Mouse (Mus musculus) left cerebral cortex, adult 2 months (tissue): ENCODE results near the gene Myadm. TPM values are rescaled to one million over a fixed set of nuclear protein-coding genes. Genes with fewer than 3 reads are reported as not detected.

ENCODE experiments used
- DNase-seq, 2 experiments: peaks; one replicate each; pipeline ENCODE4 v3.0.0; 2021 to 2022; ENCODE audit warnings: low spot score in 2 of 2, mixed read lengths in 1 of 2; ENCODE audit errors: extremely low spot score in 1 of 2
- H3K27ac ChIP-seq: fragments of 200-600 bp; 2 replicates; pipeline ENCODE4 v1.8.1; 2022
- H3K4me3 ChIP-seq: fragments of 200-600 bp; 2 replicates; pipeline ENCODE4 v1.8.1; 2022
- CTCF ChIP-seq: fragments of 200-600 bp; IDR thresholded peaks from 2 replicates; pipeline ENCODE4 v1.8.1; 2022; ENCODE audit warnings: antibody characterized with exemption, mild to moderate bottlenecking, moderate library complexity
- intact Hi-C: fragments of 180-260 bp; cut with DNase I; formaldehyde crosslinking; loops from one replicate; pipeline ENCODE4 v1.15.1; 2025
- total RNA-seq, 2 experiments: library from RNA; stranded (reverse); gene quantifications; 2 replicates each; pipeline ENCODE4 v1.2.3; 2021

Gene Myadm
- total RNA-seq, 2 experiments from 2014 or later, result 61.9 to 62.1 TPM

GRCm38 (mm10) chr7:3347366-3348287, 58.7 kb downstream of the Myadm start:
- no peak overlapping the region for H3K27ac ChIP-seq
- TF ChIP-seq CTCF, result no peak
- no peak overlapping the region for H3K4me3 ChIP-seq
- intact Hi-C loops, result no loop called here
- DNase-seq, result no peak

GRCm38 (mm10) chr7:3348326-3348725, 59.4 kb downstream of the Myadm start:
- no peak for TF ChIP-seq CTCF
- intact Hi-C loops, result no loop called here
- H3K4me3 ChIP-seq, result no peak overlapping the region
- H3K27ac ChIP-seq, result no peak overlapping the region
- no peak for DNase-seq

- Histone ChIP-seq H3K27ac (no peak overlapping the region), H3K4me3 (no peak overlapping the region)
- no peak for DNase-seq
- intact Hi-C loops, result no loop called here
- TF ChIP-seq CTCF, result no peak
Observed at GRCm38 (mm10) chr7:3349775-3350174, 60.9 kb downstream of the Myadm start.

Other genes starting within 250 kb of the Myadm start
- gene AU018091, start 119.9 kb upstream of the Myadm start, total RNA-seq, result not detected
- under 1 TPM in 1 of 2 experiments, not detected in 1; 0.11 TPM for gene Nlrp12, start 39.3 kb upstream of the Myadm start, total RNA-seq
- gene Prkcg, start 99 bp downstream of the Myadm start, total RNA-seq, result 100 to 1,000 TPM; 262 to 263 TPM
- 100 to 1,000 TPM; 180 to 201 TPM for gene Cacng7, start 43.9 kb downstream of the Myadm start, total RNA-seq
- 100 to 1,000 TPM; 176 to 186 TPM for gene Cacng8, start 101.6 kb downstream of the Myadm start, total RNA-seq
- 1 to 10 TPM; 1.2 TPM for gene Cacng6, start 135.1 kb downstream of the Myadm start, total RNA-seq
- under 1 TPM in 1 of 2 experiments, not detected in 1; 0.28 TPM for gene Tarm1, start 213.5 kb downstream of the Myadm start, total RNA-seq